Mouse (Mus musculus) neural tube, embryonic 11.5 days (tissue): ENCODE results near the gene Gzmd. TPM values are rescaled to one million over a fixed set of nuclear protein-coding genes. Genes with fewer than 3 reads are reported as not detected.
"Not testable (repeated sequence)": the region's sequence is repeated elsewhere in the genome, so short reads cannot be mapped to it uniquely, and the experiment has no call there.

Experiments
- ATAC-seq: fragments of 200-750 bp; cut with Nextera tagmentation; 2 replicates; pipeline ENCODE4 v1.8.0; 2017; ENCODE audit warnings: moderate number of reproducible peaks, mild to moderate bottlenecking, moderate TSS enrichment, moderate library complexity; ENCODE audit not compliant: insufficient read depth, low FRiP score, low TSS enrichment
- DNase-seq: peaks from one replicate; pipeline ENCODE4 v3.0.0-alpha.2; 2015; ENCODE audit warnings: low spot score
- H3K27ac ChIP-seq: fragments of 300-500 bp; sonication (generic); 2 replicates; pipeline ENCODE4 v1.5.1; 2014; ENCODE audit warnings: low read depth, mild to moderate bottlenecking, low read length
- H3K27me3 ChIP-seq: fragments of 300-500 bp; sonication (generic); 2 replicates; pipeline ENCODE4 v1.6.1; 2014; ENCODE audit warnings: mild to moderate bottlenecking, low read length, mixed read lengths; ENCODE audit not compliant: control insufficient read depth, insufficient read depth
- H3K36me3 ChIP-seq: fragments of 300-500 bp; sonication (generic); 2 replicates; pipeline ENCODE4 v1.6.1; 2014; ENCODE audit warnings: mild to moderate bottlenecking, low read length, moderate library complexity, mixed read lengths; ENCODE audit not compliant: control insufficient read depth, insufficient read depth
- H3K4me1 ChIP-seq: fragments of 300-500 bp; sonication (generic); 2 replicates; pipeline ENCODE4 v1.6.1; 2014; ENCODE audit warnings: low read length, mixed read lengths; ENCODE audit not compliant: control insufficient read depth, insufficient read depth
- H3K4me2 ChIP-seq: fragments of 300-500 bp; sonication (generic); 2 replicates; pipeline ENCODE4 v1.6.1; 2014; ENCODE audit warnings: low read depth, mild to moderate bottlenecking, moderate library complexity
- H3K4me3 ChIP-seq: fragments of 300-500 bp; sonication (generic); 2 replicates; pipeline ENCODE4 v1.5.1; 2014; ENCODE audit warnings: low read depth, low read length
- H3K9ac ChIP-seq: fragments of 300-500 bp; sonication (generic); 2 replicates; pipeline ENCODE4 v1.6.1; 2014; ENCODE audit warnings: mild to moderate bottlenecking, low read length
- H3K9me3 ChIP-seq: fragments of 300-500 bp; sonication (generic); 2 replicates; pipeline ENCODE4 v1.6.1; 2016; ENCODE audit warnings: low read length; ENCODE audit not compliant: control insufficient read depth
- WGBS: fragments of 180-500 bp; shearing (Covaris S2); extraction: QIAGEN DNeasy Blood & Tissue Kit; methylation state at CpG from one replicate; pipeline ENCODE4 v1.1.7; 2014; 5-methylcytosine and 5-hydroxymethylcytosine counted together
- polyA plus RNA-seq: library from polyadenylated mRNA; unstranded; fragments of >200 nt; fragmentation: Nextera tagmentation; extraction: Ambion mirVana; gene quantifications from 2 replicates; pipeline ENCODE4 v1.2.1, GENCODE M21; 2014

Gene Gzmd
- not detected in 2 replicates for polyA plus RNA-seq

GRCm38 (mm10) chr14:56132508-56132907 lies at the start of gene Gzmd:
Gzmd (minus strand) TSS chr14:56132608.
- WGBS, result 77% methylated on average over 2 of the region's 2 CpGs
- DNase-seq, H3K9ac ChIP-seq, H3K9me3 ChIP-seq, H3K36me3 ChIP-seq, ATAC-seq, H3K4me3 ChIP-seq, H3K4me2 ChIP-seq, H3K4me1 ChIP-seq, H3K27me3 ChIP-seq, H3K27ac ChIP-seq: not testable (repeated sequence)

GRCm38 (mm10) chr14:56177651-56178050 lies 45.2 kb upstream of the Gzmd start:
- 30% methylated on average over 8 of the region's 8 CpGs for WGBS
- not testable (repeated sequence) for H3K4me1 ChIP-seq, ATAC-seq, H3K4me3 ChIP-seq, H3K36me3 ChIP-seq, H3K4me2 ChIP-seq, H3K27me3 ChIP-seq, H3K9me3 ChIP-seq, H3K9ac ChIP-seq, H3K27ac ChIP-seq
- peak; percentile 63 for DNase-seq

- no peak within 1 kb of the TSS for H3K27ac ChIP-seq
- H3K9me3 ChIP-seq, result no peaks in the 10 kb centered on the region
- H3K36me3 ChIP-seq, result no peaks in the 10 kb centered on the region
- no peaks in the 10 kb centered on the region for H3K4me1 ChIP-seq
- H3K4me2 ChIP-seq, result no peak within 1 kb of the TSS
- no peaks in the 10 kb centered on the region for H3K27me3 ChIP-seq
- H3K4me3 ChIP-seq, result no peak within 1 kb of the TSS
- no peak within 1 kb of the TSS for H3K9ac ChIP-seq
- WGBS, result 92% methylated on average over 5 of the region's 5 CpGs
- DNase-seq (no peak), ATAC-seq (no peak)
Observed at GRCm38 (mm10) chr14:56174499-56174898, 42.1 kb upstream of the Gzmd start, which contains the start of gene Gzmn. Gzmn (minus strand) TSS chr14:56174599.

- H3K27me3 ChIP-seq, result no peaks in the 10 kb centered on the region
- ATAC-seq (no peak), DNase-seq (no peak)
- no peak overlapping the region for H3K4me2 ChIP-seq
- no peak overlapping the region for H3K27ac ChIP-seq
- no peak overlapping the region for H3K9ac ChIP-seq
- WGBS, result 89% methylated on average over 6 of the region's 6 CpGs
- H3K4me1 ChIP-seq, result no peaks in the 10 kb centered on the region
- H3K36me3 ChIP-seq, result no peaks in the 10 kb centered on the region
- H3K4me3 ChIP-seq, result no peak overlapping the region
- H3K9me3 ChIP-seq, result no peaks in the 10 kb centered on the region
Observed at GRCm38 (mm10) chr14:56173396-56173795, 41.0 kb upstream of the Gzmd start.

- H3K4me2 ChIP-seq, result no peak overlapping the region
- WGBS, result 92% methylated on average over 5 of the region's 5 CpGs
- H3K4me1 ChIP-seq, result no peaks in the 10 kb centered on the region
- H3K4me3 ChIP-seq, result no peak overlapping the region
- H3K9me3 ChIP-seq, result no peaks in the 10 kb centered on the region
- no peaks in the 10 kb centered on the region for H3K36me3 ChIP-seq
- no peak overlapping the region for H3K27ac ChIP-seq
- no peak for ATAC-seq
- DNase-seq, result no peak
- H3K9ac ChIP-seq, result no peak overlapping the region
- H3K27me3 ChIP-seq, result no peaks in the 10 kb centered on the region
Observed at GRCm38 (mm10) chr14:56172744-56173143, 40.3 kb upstream of the Gzmd start.

- no peak overlapping the region for H3K27ac ChIP-seq
- WGBS, result 91% methylated on average over 6 of the region's 6 CpGs
- H3K9ac ChIP-seq, result no peak overlapping the region
- no peaks in the 10 kb centered on the region for H3K9me3 ChIP-seq
- no peaks in the 10 kb centered on the region for H3K36me3 ChIP-seq
- no peaks in the 10 kb centered on the region for H3K27me3 ChIP-seq
- ATAC-seq (no peak), DNase-seq (no peak)
- no peak overlapping the region for H3K4me3 ChIP-seq
- H3K4me2 ChIP-seq, result no peak overlapping the region
- no peaks in the 10 kb centered on the region for H3K4me1 ChIP-seq
Observed at GRCm38 (mm10) chr14:56168009-56168408, 35.6 kb upstream of the Gzmd start.

GRCm38 (mm10) chr14:56162109-56162508 lies 29.7 kb upstream of the Gzmd start:
- Histone ChIP-seq H3K9me3 (no peaks in the 10 kb centered on the region), H3K9ac (no peak overlapping the region), H3K36me3 (no peaks in the 10 kb centered on the region), H3K27ac (no peak overlapping the region), H3K4me1 (no peaks in the 10 kb centered on the region), H3K27me3 (no peaks in the 10 kb centered on the region), H3K4me3 (no peak overlapping the region), H3K4me2 (no peak overlapping the region)
- 92% methylated on average over 2 of the region's 2 CpGs for WGBS
- ATAC-seq (no peak), DNase-seq (no peak)

GRCm38 (mm10) chr14:56159479-56159878 lies 27.1 kb upstream of the Gzmd start, which contains the start of gene Gzmg:
Gzmg (minus strand) TSS chr14:56159579.
- H3K9me3 ChIP-seq, H3K27me3 ChIP-seq: not testable (repeated sequence)
- WGBS, result 78% methylated on average over 2 of the region's 2 CpGs

GRCm38 (mm10) chr14:56155340-56155739 lies 22.9 kb upstream of the Gzmd start:
- H3K4me3 ChIP-seq, result no peak overlapping the region
- no peak overlapping the region for H3K4me2 ChIP-seq
- DNase-seq (no peak), ATAC-seq (no peak)
- H3K27me3 ChIP-seq, result no peaks in the 10 kb centered on the region
- H3K27ac ChIP-seq, result no peak overlapping the region
- WGBS, result 61% methylated on average over 2 of the region's 2 CpGs
- no peaks in the 10 kb centered on the region for H3K9me3 ChIP-seq
- H3K9ac ChIP-seq, result no peak overlapping the region
- no peaks in the 10 kb centered on the region for H3K4me1 ChIP-seq
- no peaks in the 10 kb centered on the region for H3K36me3 ChIP-seq

More at GRCm38 (mm10) chr14:56159479-56159878, 27.1 kb upstream of the Gzmd start, which contains the start of gene Gzmg:
- H3K36me3 ChIP-seq, H3K4me1 ChIP-seq, H3K9ac ChIP-seq, H3K4me2 ChIP-seq, ATAC-seq, DNase-seq, H3K27ac ChIP-seq, H3K4me3 ChIP-seq: not testable (repeated sequence)
